Mouse (Mus musculus) embryo, embryonic 11 days (tissue): ENCODE data around the gene Cbx7.
A peak's percentile ranks its signal among the peaks of the same experiment; 100 is the strongest.

ENCODE experiments used
- DNase-seq: peaks from one replicate; pipeline ENCODE4 v3.0.0-alpha.2; 2015

The Cbx7 gene

DNA sequence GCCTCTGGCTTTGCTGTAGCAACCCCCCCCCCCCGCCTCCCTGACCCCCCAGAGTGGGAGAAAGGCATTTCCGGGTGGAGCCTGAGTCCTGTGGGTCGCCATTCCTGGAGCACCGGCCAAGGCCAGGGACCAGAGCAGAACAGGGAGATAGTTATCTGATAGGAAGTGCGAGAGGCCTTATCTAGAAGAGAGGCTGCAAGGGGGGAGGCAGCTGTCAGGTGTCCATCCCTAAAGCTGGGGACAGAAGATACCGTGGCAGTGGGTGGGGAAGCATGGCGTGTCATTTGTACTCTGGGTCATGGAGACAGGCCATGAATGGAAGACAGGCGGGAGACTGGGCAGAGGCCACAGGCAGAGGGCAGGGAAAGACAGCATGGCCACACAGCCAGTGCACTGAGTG lies 29.8 kb upstream of the Cbx7 start:
- DNase-seq, result no peak

DNA sequence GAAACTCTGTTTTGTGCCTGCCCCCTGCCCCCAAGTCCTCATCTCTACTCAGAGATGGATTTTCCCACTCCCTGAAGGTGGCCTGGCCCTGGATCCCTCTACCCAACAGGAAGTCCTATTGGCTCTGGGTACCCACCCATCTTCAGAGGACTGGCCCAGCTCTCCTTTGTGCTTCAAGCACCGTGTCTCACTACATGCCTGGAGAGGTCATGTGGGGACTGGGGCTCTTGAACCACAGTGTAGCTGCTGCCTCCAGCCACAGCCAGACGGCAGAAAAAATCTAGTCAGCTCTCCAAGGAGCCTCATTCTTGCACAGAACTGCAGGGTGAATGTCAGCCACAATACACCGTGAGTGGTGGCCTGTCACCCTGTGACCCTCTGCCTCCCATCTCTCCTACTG lies 27.1 kb upstream of the Cbx7 start:
- no peak for DNase-seq

DNA sequence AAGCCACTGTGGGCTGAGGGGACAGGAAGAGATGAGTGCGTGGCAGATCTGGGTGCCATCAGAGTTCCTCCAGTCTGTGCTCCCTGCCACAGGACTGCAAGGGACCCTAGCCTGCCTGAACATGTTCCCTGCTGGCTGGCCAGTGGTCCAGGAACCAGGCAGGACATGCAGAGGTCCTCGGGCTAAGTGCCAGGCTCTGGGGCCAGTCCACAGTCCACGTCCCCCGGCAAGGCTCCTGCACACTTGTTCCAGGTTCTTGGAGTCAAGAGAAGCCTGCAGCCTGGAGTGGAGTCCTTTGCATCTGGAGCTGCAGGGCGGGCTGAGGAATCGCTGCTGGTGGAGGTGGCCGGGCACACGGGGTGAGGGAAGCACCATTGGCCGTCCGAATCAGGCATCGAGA lies 25.9 kb upstream of the Cbx7 start:
- no peak for DNase-seq

DNA sequence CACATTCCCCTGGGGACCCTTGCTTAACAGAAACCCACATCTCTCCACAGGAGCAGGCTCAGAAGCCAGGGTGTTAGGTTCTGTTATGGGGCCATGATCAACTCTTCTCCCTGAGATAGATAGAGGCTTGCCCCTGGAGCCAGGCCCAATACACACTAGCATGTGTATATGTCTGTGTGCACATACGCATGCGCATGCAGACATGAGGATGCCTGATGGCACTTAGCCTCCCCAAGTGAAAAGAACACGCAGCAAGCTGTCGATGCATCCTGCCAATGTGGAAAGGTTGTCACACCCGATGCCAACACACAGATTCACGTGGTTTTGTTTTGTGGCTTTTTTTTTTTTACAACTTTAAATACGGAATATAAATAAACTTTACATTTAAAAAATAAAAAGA lies 24.6 kb upstream of the Cbx7 start:
- DNase-seq, result no peak

DNA sequence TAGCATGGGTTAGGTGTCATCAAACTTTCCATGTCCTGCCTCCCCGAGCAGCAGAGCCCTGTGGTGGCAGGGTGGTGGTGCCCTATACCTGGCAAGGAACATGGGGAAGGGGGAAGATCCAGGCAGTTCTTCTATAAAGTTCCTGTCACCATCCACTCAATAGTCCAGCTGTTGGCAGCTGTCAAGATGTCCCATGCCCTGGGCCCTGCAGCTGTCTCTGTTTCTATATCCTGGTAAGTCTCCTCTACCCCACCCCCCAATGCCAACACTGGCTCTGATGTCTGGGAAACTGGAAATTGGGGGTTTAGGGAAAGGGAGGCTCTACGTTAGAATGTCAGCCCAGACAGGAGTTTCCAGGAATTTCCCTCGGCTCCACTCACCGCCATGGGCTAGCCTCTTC lies 23.6 kb upstream of the Cbx7 start:
- no peak for DNase-seq

DNA sequence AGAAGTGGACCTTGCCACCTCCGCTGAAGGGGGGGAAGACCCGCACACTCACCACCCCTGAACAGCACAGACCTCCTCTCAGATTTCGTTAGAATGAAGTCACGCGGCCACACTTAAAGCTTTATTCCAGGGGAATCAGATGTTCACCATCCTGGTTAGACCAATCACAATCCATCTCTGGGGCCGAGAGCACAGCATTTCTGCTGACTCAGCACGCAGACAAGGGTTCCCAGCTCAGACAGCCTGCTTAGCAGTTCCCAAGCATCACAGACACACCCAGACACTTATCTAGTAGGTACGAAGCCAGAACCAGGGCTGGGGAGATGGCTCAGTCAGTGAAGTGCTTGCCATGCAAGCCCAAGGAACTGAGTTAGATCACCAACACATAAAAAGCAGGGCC lies 15.3 kb upstream of the Cbx7 start:
- no peak for DNase-seq

DNA sequence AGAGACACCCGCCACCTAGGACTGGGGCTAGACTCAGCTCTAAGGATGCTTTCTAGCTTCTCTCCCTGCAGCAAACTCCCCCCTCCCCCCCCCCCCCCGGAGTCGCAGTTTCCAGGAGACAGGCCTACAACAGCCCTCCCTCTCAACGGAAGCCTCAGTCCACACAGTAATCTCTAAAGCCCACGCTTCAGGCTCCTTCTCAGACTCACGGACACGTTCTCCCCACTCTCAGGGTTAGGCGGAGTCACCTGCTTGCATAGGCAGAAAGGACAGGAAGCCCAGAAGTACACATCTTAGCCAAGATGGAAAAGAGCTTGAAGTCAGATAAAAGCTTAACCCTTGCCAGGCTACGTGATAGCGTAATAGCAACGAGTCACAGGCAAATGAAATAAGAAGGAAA lies 14.6 kb upstream of the Cbx7 start:
- no peak for DNase-seq

DNA sequence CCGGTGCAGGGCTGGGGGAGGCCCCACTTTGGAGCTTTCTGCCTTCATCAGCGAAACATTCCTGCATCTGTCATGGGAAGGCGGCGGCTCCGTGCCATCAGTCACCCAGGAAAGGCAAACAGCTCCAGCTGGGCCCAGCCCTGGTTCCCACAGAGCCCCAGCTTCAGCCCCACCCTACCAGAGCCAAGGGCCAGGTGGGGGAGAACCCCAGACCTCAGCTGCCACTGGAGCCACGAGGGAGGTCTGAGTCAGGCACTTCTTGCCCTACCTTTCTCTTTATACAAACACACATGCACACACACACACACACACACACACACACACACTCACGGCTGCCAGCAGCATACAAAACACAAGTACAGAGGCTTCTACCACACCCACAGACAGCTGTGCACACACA lies 13.2 kb upstream of the Cbx7 start:
- no peak for DNase-seq

DNA sequence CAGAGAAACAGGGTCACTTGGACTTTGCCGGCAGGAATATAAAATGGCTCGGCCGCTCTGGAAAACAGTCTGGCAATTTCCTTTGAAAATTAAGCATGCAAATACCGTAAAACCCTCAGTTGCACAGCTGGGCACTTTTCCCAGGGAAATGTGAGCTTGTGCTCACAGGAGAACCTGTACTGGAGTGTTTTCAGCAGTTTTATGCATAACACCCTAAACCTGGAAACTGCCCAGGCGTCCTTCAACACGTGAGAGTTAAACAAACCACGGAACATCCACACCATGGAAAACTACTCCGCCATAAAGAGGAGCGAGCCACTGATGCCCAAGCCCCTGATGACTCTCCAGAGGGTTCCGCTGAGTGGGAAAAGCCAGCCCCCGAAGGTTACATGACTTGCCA lies 9.8 kb upstream of the Cbx7 start:
- no peak for DNase-seq

DNA sequence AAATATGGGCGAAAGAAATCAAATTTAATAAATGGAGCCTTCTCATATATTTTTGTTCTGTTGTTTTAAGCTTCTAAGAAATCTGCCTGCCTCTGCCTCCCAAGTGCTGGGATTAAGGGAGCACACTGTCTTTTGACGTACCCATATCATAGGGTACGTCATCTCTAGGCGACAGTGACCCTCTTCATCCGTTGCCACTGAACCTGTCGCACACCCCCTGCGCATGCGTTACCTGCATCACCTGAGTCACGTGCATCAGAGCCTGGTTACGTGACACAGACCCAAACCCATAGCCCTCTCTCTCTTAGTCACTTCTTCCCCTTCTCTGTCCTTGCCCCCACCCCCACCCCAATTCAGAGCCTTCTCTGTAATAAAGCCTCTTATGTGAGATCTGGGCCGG lies 1.3 kb upstream of the Cbx7 start:
- DNase-seq, result no peak

DNA sequence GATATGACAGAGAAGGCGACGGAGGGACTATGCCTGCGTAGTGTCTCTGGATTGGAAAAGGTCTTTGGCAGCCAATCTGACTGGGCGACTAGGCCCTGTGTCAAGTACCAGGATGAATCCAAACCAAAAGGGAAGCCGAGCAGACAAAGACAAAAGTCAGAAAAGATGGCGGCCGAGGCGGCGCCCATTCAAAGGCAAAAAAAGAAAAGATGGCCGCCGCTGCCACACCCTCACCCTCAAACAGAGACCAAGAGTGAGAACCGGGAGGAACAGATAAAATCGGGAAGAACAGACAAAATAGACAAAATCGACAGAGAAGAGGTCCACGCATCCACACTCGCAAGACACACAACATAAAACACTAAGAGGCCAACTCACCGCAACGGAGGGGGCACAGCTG lies 428 bp downstream of the Cbx7 start:
- no peak for DNase-seq

DNA sequence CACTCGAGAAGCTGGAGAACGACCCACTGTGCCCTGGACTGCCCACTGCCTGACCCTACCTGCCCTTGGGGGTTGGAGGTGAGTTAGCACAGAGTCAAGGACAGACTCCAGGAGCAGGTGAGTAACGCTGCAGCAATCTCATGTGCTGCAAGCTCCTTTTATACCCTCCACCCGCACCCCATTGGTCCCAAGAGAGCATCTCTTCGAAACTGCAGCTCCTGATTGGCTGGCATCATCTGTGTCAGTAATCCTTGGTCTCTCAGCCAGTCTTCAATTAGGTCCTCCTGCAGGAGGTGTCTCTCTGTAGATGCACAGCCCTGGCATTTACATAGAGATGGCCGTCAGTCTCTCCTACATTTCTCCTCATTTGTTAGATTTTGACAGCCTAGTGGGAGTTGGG lies 3.6 kb downstream of the Cbx7 start:
- DNase-seq, result no peak

DNA sequence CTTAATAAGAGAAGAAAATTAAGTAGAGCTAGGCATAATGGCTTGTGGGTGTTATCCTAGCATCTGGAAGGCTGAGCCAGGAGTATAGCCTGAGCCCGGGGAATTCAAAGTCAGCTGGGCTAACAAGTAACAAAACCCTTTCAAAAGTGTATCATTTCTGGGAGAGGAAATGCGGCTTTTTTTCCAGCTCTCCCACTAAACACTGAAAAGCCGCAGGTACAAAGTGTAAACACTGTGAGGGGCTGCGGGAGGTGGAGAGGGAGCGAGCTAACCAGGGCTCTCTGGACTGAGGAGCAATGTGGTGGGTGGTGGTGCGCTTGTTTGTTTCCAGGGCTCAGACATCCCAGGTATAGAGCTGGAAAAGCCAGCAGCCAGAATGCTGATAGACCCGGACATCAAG lies 6.5 kb downstream of the Cbx7 start:
- no peak for DNase-seq

DNA sequence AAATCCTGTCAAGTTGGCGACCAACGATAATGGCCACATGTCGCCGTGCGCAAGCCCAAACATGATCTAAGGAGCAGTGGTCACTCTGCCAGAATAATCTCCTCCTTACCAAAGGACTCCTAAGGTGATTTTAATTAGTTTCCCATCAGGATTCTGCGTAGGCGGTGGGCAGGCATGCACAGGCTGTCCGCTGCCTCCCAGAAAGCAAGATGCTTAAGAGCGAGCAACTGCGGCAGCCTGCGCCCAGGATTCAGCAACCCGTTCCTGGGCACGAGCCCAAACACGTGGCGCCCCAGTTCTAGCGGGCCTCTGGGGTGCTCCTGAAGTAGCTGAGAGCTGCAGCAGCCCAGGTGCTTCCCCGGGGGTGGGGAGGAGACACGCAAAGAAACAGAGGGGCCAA lies 8.3 kb downstream of the Cbx7 start:
- no peak for DNase-seq

DNA sequence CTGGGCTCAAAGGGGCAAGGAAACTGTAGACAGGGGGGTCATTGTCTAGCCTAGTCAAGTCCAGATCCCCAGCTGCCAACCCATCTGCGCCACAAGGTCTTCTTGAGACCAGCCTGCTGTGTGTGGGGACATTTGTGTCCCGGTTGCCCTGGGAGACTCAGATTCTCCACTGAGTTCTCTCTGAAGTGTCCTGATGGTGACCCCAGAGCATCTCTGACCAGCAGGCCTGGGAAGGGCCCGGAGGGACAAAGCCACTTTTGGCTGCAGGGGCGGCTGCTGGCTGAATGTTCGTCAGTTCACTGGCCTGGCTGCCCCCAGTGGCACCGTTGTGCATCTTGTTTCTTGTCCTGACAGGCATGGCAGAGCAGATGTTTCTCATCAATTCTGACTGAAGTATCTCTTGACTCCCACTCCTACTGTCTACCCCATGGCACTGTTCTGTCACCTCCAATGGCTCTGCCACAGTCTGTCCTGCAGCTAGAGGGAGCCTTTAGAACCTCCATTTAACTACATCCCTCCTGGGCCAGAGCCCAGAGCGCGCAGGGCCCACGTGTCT lies 9.5 kb downstream of the Cbx7 start:
- DNase-seq, result peak; percentile 41

DNA sequence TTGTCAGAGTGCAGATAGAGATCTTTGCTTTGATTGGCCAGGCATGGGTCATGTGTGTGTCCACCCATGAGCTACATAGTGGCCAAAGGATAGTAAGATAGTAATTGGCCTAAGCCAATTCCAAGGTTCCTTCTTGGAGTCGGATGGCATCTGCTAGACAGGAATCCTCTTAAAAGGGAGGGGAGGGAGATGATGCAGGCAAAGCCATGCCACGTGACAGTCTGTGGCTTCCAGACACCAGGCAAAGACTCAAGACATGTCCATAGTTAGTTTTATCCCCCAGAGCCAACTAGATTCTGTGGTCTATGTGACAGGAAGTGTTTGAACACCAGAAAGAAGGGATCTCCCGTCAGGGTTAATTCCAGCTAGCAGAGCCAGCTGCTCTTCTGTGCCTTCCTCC lies 12.5 kb downstream of the Cbx7 start:
- DNase-seq, result no peak

DNA sequence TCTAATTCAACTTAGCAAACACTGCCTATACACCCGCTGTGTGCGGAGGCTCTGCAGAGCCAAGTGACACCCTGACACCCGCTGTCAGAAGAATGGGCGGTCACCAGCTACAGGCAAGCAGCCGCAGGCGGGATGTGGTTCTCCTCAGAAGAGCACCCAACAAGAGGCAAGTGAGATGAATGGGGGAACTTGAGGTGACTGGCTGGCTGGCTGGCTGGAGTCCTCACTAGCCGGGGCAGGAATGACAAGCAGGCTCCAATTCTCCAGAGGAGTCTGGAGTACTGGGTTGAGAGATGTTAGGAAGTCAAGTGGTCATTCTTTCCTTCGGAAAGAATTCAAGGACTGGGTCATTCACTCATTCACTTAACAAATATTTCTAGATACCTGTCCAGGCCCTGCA lies 14.4 kb downstream of the Cbx7 start:
- no peak for DNase-seq

DNA sequence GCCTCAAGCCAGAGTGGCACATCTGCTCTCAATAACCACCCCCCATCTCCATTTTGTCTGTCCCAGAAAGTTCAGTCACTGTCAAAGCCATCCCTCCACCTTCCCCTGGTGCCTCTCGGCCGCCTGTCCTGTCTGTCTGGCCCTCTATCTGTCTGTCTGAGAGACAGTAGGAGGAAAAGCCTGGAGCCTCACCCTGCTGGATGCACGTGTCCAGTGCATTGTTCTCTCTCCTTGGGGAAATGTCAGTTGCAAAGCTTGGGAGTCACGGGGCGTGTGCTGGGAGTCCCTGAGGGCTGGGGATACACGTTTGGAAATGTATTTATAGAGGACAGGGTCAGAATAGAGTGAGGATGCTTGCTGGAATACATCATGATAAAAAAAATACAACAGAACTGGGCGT lies 17.4 kb downstream of the Cbx7 start:
- DNase-seq, result no peak

DNA sequence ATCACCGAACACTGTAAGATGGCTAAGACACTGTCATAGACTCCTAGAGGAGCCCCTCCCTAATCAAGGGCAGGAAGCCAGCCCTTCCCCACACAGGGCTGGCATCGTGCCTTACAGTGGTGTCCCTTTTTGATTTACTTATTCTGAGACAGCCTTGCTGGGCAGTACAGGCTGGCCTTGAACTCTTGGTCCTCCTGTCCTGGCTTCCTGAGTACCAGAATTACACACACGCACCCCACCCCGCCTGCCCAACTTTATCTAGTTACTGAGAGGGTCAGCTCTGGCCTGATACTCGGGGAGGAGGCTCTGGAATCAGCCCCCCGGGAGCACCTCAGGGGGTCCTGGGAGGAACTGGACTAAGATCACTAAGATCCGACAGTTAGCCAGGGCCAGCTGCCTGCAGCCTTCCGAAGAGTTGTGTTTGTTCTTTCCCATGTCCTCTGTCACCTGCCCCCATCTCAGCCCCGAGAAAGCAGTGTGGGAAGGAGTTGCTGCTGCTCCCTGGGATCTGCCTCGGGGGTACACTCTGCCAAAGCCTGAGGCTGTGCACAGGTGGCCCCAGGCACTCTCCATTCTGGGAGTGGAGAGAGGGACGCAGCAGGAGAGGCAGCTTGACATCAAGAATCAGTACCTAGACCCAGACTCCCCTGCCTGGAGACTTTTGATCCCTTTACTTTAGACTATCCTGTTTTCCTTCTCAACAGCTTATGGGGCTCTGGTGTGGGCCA lies 18.3 kb downstream of the Cbx7 start:
- no peak for DNase-seq

DNA sequence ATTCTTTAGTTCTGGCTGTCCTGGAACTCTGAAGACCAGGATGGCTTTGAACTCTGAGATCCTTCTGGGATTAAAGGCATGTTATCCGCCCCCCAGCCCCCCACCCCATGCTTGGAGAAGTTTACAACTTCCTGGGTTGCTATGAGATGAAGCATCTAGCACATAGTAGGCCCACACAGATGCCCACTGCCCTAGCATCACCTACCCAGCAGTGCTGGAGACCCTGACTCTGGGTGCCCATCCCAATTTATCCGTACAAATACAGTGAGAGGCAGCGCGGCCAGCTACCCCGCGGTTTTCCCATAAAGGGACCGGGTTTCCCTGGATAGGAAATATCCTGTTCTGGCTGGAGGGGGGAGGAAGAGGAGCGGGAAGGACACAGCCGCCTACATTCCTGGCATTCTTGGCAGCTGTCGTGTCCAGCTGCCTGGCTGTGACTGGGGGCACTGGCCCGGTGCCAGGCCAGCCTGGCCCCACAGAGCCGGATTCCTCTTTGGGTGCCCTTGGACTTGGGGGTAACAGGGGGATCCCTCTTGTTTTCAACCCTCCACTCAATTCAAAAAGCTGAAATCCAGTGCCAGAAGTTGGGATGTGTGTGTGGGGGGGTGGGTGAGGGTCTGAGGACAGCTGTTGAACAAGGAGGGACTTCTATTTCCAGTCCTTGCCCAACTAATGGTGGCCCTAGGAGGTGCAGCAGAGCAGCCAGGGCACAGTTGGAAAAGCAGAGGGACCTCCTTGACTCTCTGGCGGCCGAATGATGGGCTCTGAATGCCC lies 19.0 kb downstream of the Cbx7 start:
- peak; percentile 54 for DNase-seq

DNA sequence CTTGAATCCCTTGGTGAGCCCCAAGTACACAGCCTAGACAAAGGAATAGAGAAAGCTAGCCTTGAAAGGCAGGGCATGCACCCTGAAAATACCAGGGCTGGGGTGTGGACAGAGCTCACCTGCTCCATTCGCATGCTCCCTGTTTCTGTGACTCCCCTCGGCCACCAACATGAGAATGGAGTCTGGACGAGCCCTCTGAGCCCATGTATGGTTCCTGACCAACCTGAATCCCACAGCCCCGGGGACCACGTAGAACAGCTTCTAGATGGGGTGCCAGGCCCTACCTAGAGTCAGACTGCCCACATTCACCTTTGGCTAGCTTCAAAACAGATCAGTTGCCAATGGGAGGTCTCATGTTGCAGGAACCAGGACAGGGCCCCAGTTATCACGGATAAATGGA lies 19.7 kb downstream of the Cbx7 start:
- no peak for DNase-seq

DNA sequence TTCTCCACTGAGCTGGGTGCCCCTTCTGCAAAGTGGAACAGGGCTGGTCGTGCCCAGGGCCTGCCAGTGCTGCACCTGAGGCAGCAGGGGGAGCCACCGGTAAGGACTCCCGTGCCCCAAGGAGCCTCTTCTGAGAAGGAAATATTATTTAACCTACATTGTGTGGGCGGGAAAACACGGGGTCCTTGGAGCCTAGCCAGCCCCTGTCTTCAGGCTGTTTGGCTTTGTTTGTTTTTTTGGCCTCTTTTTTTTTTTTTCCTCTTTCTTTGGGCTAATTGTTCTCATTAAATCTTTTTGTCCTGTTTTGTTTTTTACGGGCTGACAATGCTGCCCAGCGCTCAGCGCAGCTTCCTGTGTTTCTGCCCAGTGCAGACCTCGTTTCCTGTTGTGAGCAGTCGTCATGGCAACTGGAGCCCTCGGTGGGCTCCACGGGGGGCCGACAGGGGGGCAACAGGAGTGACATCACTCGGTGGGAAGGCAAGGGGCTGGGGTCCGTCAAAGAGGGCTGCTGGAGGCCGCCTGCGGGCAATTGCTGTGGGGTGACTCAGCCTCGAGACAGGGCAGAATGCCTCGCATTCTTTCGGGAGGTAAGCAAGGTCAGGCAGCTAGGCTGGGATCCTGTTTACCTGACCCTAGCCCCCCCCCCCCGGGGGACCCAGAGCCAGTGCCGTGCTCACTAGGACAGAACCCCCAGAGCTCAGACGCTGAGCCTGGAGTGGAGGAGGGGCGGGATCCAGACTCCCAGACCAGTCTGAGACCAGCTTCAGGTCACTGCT lies 20.5 kb downstream of the Cbx7 start:
- peak; percentile 89 for DNase-seq

DNA sequence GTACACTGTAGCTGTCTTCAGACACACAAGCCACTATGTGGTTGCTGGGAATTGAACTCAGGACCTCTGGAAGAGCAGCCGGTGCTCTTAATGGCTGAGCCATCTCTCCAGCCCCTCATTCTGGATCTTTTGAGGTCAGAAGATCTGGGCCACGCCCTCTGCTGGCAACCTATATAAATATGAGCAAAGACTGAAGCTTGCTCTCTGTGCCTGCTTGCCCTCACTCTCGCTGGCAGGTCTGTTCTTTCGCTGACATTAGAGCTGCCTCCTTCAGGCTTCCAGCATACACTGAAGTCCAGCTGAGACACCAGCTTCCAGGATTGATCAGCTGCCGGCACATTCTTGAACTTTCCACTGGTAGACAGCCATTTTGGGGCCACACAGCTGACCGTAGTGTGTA lies 23.2 kb downstream of the Cbx7 start:
- no peak for DNase-seq

DNA sequence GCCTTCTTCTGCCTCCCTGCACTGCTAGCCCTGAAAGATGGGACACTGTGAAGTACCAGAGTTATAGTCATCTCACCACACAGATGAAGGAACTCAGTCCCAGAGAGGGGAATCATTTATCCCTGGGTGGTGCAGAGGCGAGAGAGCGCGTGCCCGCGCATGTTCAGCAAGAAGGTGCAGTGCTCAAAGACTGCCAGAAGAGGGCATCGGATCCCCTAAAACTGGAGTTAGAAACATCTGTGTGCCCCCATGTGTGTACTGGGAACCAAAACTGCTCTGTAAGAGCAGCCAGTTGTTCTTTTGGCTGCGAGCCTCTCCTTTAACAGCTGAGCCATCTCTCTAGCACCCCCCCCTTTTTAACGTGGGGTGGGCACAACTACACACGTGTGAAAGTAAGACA lies 24.1 kb downstream of the Cbx7 start:
- DNase-seq, result no peak
